Mouse (Mus musculus) B cell, adult 67 days (primary cell): Measurements from ENCODE around the gene Rs1. TPM values are rescaled to one million over a fixed set of nuclear protein-coding genes. Genes with fewer than 3 reads are reported as not detected.

Source experiments
- total RNA-seq, 2 experiments: library from RNA; stranded (reverse); gene quantifications; 4 replicates each; pipeline ENCODE4 v1.2.4; 2023

Gene Rs1
- not detected for total RNA-seq

GRCm38 (mm10) chrX:160767713-160768112, at the start of gene Rs1:
Rs1 (plus strand) TSS chrX:160768013.

DNA sequence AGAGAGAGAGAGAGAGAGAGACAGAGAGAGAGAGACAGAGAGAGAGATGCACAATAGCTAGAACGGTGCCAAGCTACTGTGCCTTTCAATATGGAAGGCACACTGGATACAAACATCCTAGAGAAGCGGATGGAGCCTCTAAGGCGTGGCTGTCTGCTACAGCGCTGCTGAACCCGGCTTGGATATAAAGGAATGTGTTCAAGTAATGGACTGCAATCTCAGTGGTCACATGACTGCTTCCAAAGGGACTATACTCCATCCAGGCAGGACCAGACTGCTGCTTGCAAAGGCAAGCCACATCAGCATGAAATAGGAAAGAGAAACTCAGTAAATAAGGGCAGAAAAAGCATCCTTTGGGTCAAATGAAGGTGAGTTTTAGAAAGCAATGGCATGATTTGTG, 32.2 kb upstream of the Rs1 start, which contains the start of gene Ppef1:
Gene Ppef1 (minus strand): TSS at position 116 of the 400 bp plus-strand sequence.

Other genes with a start within 250 kb of the Rs1 start
- gene Ppef1, start 32.2 kb upstream of the Rs1 start, total RNA-seq: not detected
- under 1 TPM; 0.36 to 0.52 TPM for gene Gja6, start 139.0 kb downstream of the Rs1 start, total RNA-seq
- gene Cdkl5, start 226.7 kb downstream of the Rs1 start, total RNA-seq: 1 to 10 TPM; 1.8 to 2.8 TPM